In the genomic region with DNA sequence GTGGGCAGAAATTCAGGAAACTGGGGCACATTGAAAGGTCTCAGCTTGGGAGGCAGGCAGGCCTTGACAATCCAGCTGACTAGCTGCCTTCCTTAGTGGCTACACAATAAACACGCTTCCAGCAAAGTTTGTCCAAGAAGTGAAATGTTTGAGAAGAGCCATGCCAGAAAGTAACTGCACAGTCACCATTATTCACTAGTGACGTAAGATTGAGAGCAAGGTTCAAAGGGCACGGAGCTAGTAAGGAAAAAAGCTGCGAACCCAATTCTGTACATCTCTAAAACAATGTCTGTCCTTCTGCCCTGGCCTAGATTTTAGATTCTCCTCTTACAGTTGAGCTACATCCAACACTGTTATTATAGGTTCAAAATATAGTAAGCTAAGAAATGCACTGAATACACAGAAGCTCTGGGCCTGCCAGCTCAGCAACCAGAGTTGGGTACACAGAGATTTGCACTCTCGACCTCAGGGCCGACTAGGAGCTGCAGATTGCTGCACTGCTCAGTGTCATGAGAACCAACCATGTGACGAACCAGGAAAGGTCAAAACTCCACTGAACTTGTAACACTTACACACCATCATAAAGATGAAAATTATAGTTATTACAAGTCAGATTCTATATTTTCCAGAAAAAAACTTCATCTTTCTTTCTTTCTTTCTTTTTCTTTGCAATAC, we compare ENCODE assay signal across 27 mouse cellular contexts. TPM values are rescaled to one million over a fixed set of nuclear protein-coding genes. Genes with fewer than 3 reads are reported as not detected.
DNase-seq lines count a peak whose midpoint lies in the region; ATAC-seq and TF ChIP-seq lines count a peak whose summit lies in the region.
"Had no signal": no experiment of that assay in that cellular context is flagged by ENCODE, and none has a peak within 500 bp of the region (broad histone marks: within the 10 kb centered on the region; RNA-seq: fewer than 3 reads in every experiment).

No protein-coding gene starts in this region.

- no peak overlapping the region for H3K9ac ChIP-seq in intestine, embryonic 15.5 days
- H3K9ac ChIP-seq in intestine, postnatal 0 days (ENCODE audit: low read depth, low read length), result no peak overlapping the region
- H3K9ac ChIP-seq: forebrain, embryonic 12.5 days; hindbrain, embryonic 12.5 days; lung, embryonic 14.5 days; midbrain, embryonic 15.5 days had no signal

- ATAC-seq in intestine, embryonic 15.5 days, result peak; percentile 42; the same call in 1 of the 2 replicates
- peak; percentile 65 for ATAC-seq in intestine, postnatal 0 days
- no peak for ATAC-seq in granulocyte monocyte progenitor cell, adult 5-6 weeks (replicated peaks; ENCODE audit: poor library complexity, severe bottlenecking)
- ATAC-seq: hindbrain, postnatal 0 days; midbrain, embryonic 15.5 days had no signal

- 55% methylated on average over 7 of the region's 7 CpGs for WGBS in intestine, embryonic 15.5 days
- 33% methylated on average over 7 of the region's 7 CpGs for WGBS in intestine, postnatal 0 days
- 24% methylated on average over 7 of the region's 7 CpGs for WGBS in small intestine, adult 2 months

- no peak overlapping the region for H3K4me2 ChIP-seq in intestine, embryonic 15.5 days (replicated peaks)
- H3K4me2 ChIP-seq in intestine, postnatal 0 days (replicated peaks; ENCODE audit: low read depth), result no peak overlapping the region
- H3K4me2 ChIP-seq: forebrain, embryonic 12.5 days; heart, embryonic 11.5 days; hindbrain, embryonic 12.5 days; midbrain, embryonic 15.5 days; neural tube, embryonic 15.5 days had no signal

- no peak overlapping the region for H3K4me3 ChIP-seq in intestine, embryonic 15.5 days (replicated peaks)
- no peak overlapping the region for H3K4me3 ChIP-seq in intestine, postnatal 0 days (ENCODE audit: low read depth, low read length)
- H3K4me3 ChIP-seq in small intestine, adult 2 months (ENCODE audit: low read depth, low read length), result no peak overlapping the region
- H3K4me3 ChIP-seq: forebrain, embryonic 12.5 days; hindbrain, embryonic 12.5 days; midbrain, embryonic 15.5 days; neural tube, embryonic 15.5 days had no signal

- no peaks in the 10 kb centered on the region for H3K36me3 ChIP-seq in intestine, embryonic 15.5 days
- no peaks in the 10 kb centered on the region for H3K36me3 ChIP-seq in intestine, postnatal 0 days (ENCODE audit: control insufficient read depth, insufficient read depth)
- no peaks in the 10 kb centered on the region for H3K36me3 ChIP-seq in small intestine, adult 2 months (ENCODE audit: control insufficient read depth, insufficient read depth, low read length)
- H3K36me3 ChIP-seq: forebrain, embryonic 12.5 days; hindbrain, embryonic 12.5 days; midbrain, embryonic 10.5 days; midbrain, embryonic 15.5 days; neural tube, embryonic 15.5 days had no signal

- no peaks in the 10 kb centered on the region for H3K27me3 ChIP-seq in intestine, embryonic 15.5 days (replicated peaks)
- no peaks in the 10 kb centered on the region for H3K27me3 ChIP-seq in intestine, postnatal 0 days (replicated peaks; ENCODE audit: control insufficient read depth, insufficient read depth, low read length)
- H3K27me3 ChIP-seq in small intestine, adult 2 months (ENCODE audit: control insufficient read depth, insufficient read depth, low read length), result 0 out of 2 replicates have a peak, but pooled peaks cover 3% of the 10 kb centered on the region
- H3K27me3 ChIP-seq: hindbrain, embryonic 12.5 days; midbrain, embryonic 15.5 days; neural tube, embryonic 15.5 days had no signal

- no peaks in the 10 kb centered on the region for H3K9me3 ChIP-seq in intestine, embryonic 15.5 days
- no peaks in the 10 kb centered on the region for H3K9me3 ChIP-seq in intestine, postnatal 0 days (ENCODE audit: control insufficient read depth)
- H3K9me3 ChIP-seq: forebrain, embryonic 12.5 days; hindbrain, embryonic 12.5 days; midbrain, embryonic 10.5 days; midbrain, embryonic 15.5 days; neural tube, embryonic 15.5 days had no signal

- TF ChIP-seq CTCF in intestine, postnatal 0 days (IDR thresholded peaks at IDR 0.05; ENCODE audit: low read depth), result no peak
- TF ChIP-seq CTCF in small intestine, adult 2 months (IDR thresholded peaks at IDR 0.05; ENCODE audit: extremely low read depth, insufficient read length, insufficient replicate concordance, low read depth, low read length), result no peak

- no peak for TF ChIP-seq POLR2A in small intestine, adult 2 months (IDR thresholded peaks at IDR 0.05; ENCODE audit: low read depth, low read length)

- no peak overlapping the region for H3K27ac ChIP-seq in intestine, embryonic 15.5 days
- H3K27ac ChIP-seq in intestine, postnatal 0 days (ENCODE audit: low read depth, low read length), result peak overlapping the region; percentile 84
- H3K27ac ChIP-seq in small intestine, adult 2 months (ENCODE audit: insufficient read depth, low read depth, low read length), result 0 out of 2 replicates have a peak overlapping the region, but pooled peaks have one; percentile 6
- H3K27ac ChIP-seq: forebrain, embryonic 12.5 days; hindbrain, embryonic 12.5 days; hindbrain, postnatal 0 days; kidney, postnatal 0 days; midbrain, embryonic 10.5 days; midbrain, embryonic 15.5 days; neural tube, embryonic 15.5 days had no signal

- H3K4me1 ChIP-seq in intestine, embryonic 15.5 days (replicated peaks), result peaks cover 18% of the 10 kb centered on the region; the same call in 1 of the 2 replicates
- no peaks in the 10 kb centered on the region for H3K4me1 ChIP-seq in intestine, postnatal 0 days (replicated peaks; ENCODE audit: control insufficient read depth, insufficient read depth, low read length)
- peaks cover 10% of the 10 kb centered on the region for H3K4me1 ChIP-seq in small intestine, adult 2 months (ENCODE audit: control insufficient read depth, insufficient read depth, insufficient read length, low read length)

- peak; percentile 33 to 61 for DNase-seq in kidney, postnatal 25 days
- DNase-seq in kidney, postnatal 14 days, result no peak
- DNase-seq in adrenal gland, postnatal 4 days (ENCODE audit: low spot score in 2 of 2), result no peak
- DNase-seq: adrenal gland, adult 2 months; adrenal gland, postnatal 36 days; B cell, adult 2 months; cerebellum, adult 2 months; cerebellum, postnatal 14 days; gastrocnemius, postnatal 14 days; heart, adult 11 months; heart, postnatal 36 days; layer of hippocampus, postnatal 36 days; lung, embryonic 14.5 days; thymus, adult 2 months; thymus, postnatal 36 days had no signal

RNA-seq across cellular contexts. Expression of gene Eefsec, which starts 2.1 kb away (rescaled TPM):
- 40.1 and 40.7 TPM in 2 replicates for polyA plus RNA-seq in intestine, embryonic 15.5 days (2015; fragmentation: Nextera tagmentation; extraction: Ambion mirVana)
- 32.8 and 35.9 TPM in 2 replicates for polyA plus RNA-seq in intestine, postnatal 0 days (2015; fragmentation: Nextera tagmentation; extraction: Ambion mirVana)
- polyA plus RNA-seq in small intestine, adult 2 months (2012; rRNA removed), result 8.9 and 15.8 TPM in 2 replicates
- 29.5 and 42.8 TPM in 2 replicates for total RNA-seq in granulocyte monocyte progenitor cell, adult 5-6 weeks (2014; fragmentation: Nextera tagmentation)
- 13.1 and 15.8 TPM in 2 replicates for total RNA-seq in granulocyte monocyte progenitor cell, adult 5-6 weeks (2017)
- 10 to 100 TPM; 21.2 to 24.1 TPM for total RNA-seq in adrenal gland, postnatal 4 days (2021)

RNA-seq across cellular contexts. Expression of gene Ruvbl1, which starts 21.0 kb away (rescaled TPM):
- 125 and 132 TPM in 2 replicates for polyA plus RNA-seq in intestine, embryonic 15.5 days (2015; fragmentation: Nextera tagmentation; extraction: Ambion mirVana)
- 27.0 and 30.6 TPM in 2 replicates for polyA plus RNA-seq in intestine, postnatal 0 days (2015; fragmentation: Nextera tagmentation; extraction: Ambion mirVana)
- polyA plus RNA-seq in small intestine, adult 2 months (2012; rRNA removed), result 6.9 and 12.1 TPM in 2 replicates
- total RNA-seq in granulocyte monocyte progenitor cell, adult 5-6 weeks (2014; fragmentation: Nextera tagmentation), result 78.4 and 93.5 TPM in 2 replicates
- 159 and 180 TPM in 2 replicates for total RNA-seq in granulocyte monocyte progenitor cell, adult 5-6 weeks (2017)
- 10 to 100 TPM; 34.1 to 38.4 TPM for total RNA-seq in adrenal gland, postnatal 4 days (2021)

Comparison
In these comparisons a context has a peak if more than half of its experiments do, and no peak if none do; other contexts are left out.
1. DNase-seq: peak in kidney, postnatal 25 days (2 of 2); none in kidney, postnatal 14 days (single experiment) and adrenal gland, postnatal 4 days (0 of 2).